Mouse (Mus musculus) intestine, embryonic 16.5 days (tissue): ENCODE results near the gene U2surp. TPM values are rescaled to one million over a fixed set of nuclear protein-coding genes. Genes with fewer than 3 reads are reported as not detected.

ENCODE experiments used
- ATAC-seq: fragments of 200-750 bp; cut with Nextera tagmentation; 2 replicates; pipeline ENCODE4 v1.8.0; 2017; ENCODE audit warnings: moderate TSS enrichment, moderate library complexity
- H3K27ac ChIP-seq: fragments of 300-500 bp; sonication (generic); 2 replicates; pipeline ENCODE4 v1.5.1; 2014; ENCODE audit warnings: mild to moderate bottlenecking, low read length
- H3K27me3 ChIP-seq: fragments of 300-500 bp; sonication (generic); replicated peaks from 2 replicates; pipeline ENCODE4 v1.6.1; 2014; ENCODE audit warnings: low read length, control low read depth, mixed read lengths; ENCODE audit not compliant: control insufficient read depth, insufficient read depth
- H3K36me3 ChIP-seq: fragments of 300-500 bp; sonication (generic); 2 replicates; pipeline ENCODE4 v1.6.1; 2014; ENCODE audit warnings: low read length, control low read depth; ENCODE audit not compliant: control insufficient read depth, insufficient read depth
- H3K4me1 ChIP-seq: fragments of 300-500 bp; sonication (generic); 2 replicates; pipeline ENCODE4 v1.6.1; 2014; ENCODE audit warnings: low read length, control low read depth, mixed read lengths; ENCODE audit not compliant: control insufficient read depth, insufficient read depth
- H3K4me2 ChIP-seq: fragments of 300-500 bp; sonication (generic); 2 replicates; pipeline ENCODE4 v1.6.1; 2014; ENCODE audit warnings: low read depth, low read length, control low read depth
- H3K4me3 ChIP-seq: fragments of 300-500 bp; sonication (generic); 2 replicates; pipeline ENCODE4 v1.5.1; 2014; ENCODE audit warnings: mild to moderate bottlenecking, low read length
- H3K9ac ChIP-seq: fragments of 300-500 bp; sonication (generic); 2 replicates; pipeline ENCODE4 v1.6.1; 2014; ENCODE audit warnings: low read depth, low read length
- H3K9me3 ChIP-seq: fragments of 300-500 bp; sonication (generic); 2 replicates; pipeline ENCODE4 v1.6.1; 2016; ENCODE audit warnings: low read length, control low read depth; ENCODE audit not compliant: control insufficient read depth
- WGBS: fragments of 180-500 bp; shearing (Covaris S2); extraction: QIAGEN DNeasy Blood & Tissue Kit; methylation state at CpG from one replicate; pipeline ENCODE4 v1.1.7; 2014; 5-methylcytosine and 5-hydroxymethylcytosine counted together
- polyA plus RNA-seq: library from polyadenylated mRNA; unstranded; fragments of >200 nt; fragmentation: Nextera tagmentation; extraction: Ambion mirVana; gene quantifications from 2 replicates; pipeline ENCODE4 v1.2.1, GENCODE M21; 2015

The U2surp gene
- polyA plus RNA-seq, 1 experiment from 2014 or later, result 109 TPM

- H3K9ac ChIP-seq, result no peak overlapping the region
- H3K9me3 ChIP-seq, result no peaks in the 10 kb centered on the region
- H3K27me3 ChIP-seq, result no peaks in the 10 kb centered on the region
- 77% methylated on average over 2 of the region's 2 CpGs for WGBS
- ATAC-seq, result no peak
- no peak overlapping the region for H3K4me3 ChIP-seq
- no peaks in the 10 kb centered on the region for H3K4me1 ChIP-seq
- no peak overlapping the region for H3K27ac ChIP-seq
- H3K36me3 ChIP-seq, result no peaks in the 10 kb centered on the region
- no peak overlapping the region for H3K4me2 ChIP-seq
Measured at GRCm38 (mm10) chr9:95539176-95539800, 27.5 kb upstream of the U2surp start.

GRCm38 (mm10) chr9:95533817-95534216 lies 22.0 kb upstream of the U2surp start:
- no peaks in the 10 kb centered on the region for H3K27me3 ChIP-seq
- H3K4me2 ChIP-seq, result no peak overlapping the region
- no peaks in the 10 kb centered on the region for H3K36me3 ChIP-seq
- no peak overlapping the region for H3K27ac ChIP-seq
- 46% methylated on average over 6 of the region's 6 CpGs for WGBS
- no peak overlapping the region for H3K9ac ChIP-seq
- ATAC-seq, result no peak
- no peaks in the 10 kb centered on the region for H3K4me1 ChIP-seq
- no peaks in the 10 kb centered on the region for H3K9me3 ChIP-seq
- H3K4me3 ChIP-seq, result no peak overlapping the region

- Histone ChIP-seq H3K36me3 (no peaks in the 10 kb centered on the region), H3K4me3 (no peak overlapping the region), H3K4me2 (no peak overlapping the region), H3K27me3 (no peaks in the 10 kb centered on the region), H3K9me3 (no peaks in the 10 kb centered on the region), H3K4me1 (no peaks in the 10 kb centered on the region), H3K9ac (no peak overlapping the region), H3K27ac (no peak overlapping the region)
- no peak for ATAC-seq
- WGBS, result 66% methylated on average over 3 of the region's 3 CpGs
Measured at GRCm38 (mm10) chr9:95531144-95531543, 19.3 kb upstream of the U2surp start.

- Histone ChIP-seq H3K36me3 (no peaks in the 10 kb centered on the region), H3K27ac (no peak overlapping the region), H3K4me3 (no peak overlapping the region), H3K9me3 (no peaks in the 10 kb centered on the region), H3K9ac (no peak overlapping the region), H3K4me1 (no peaks in the 10 kb centered on the region), H3K4me2 (no peak overlapping the region), H3K27me3 (no peaks in the 10 kb centered on the region)
- 24% methylated on average over 2 of the region's 2 CpGs for WGBS
- ATAC-seq, result peak; percentile 89
Measured at GRCm38 (mm10) chr9:95527676-95528075, 15.9 kb upstream of the U2surp start.

- H3K36me3 ChIP-seq, result no peaks in the 10 kb centered on the region
- H3K4me3 ChIP-seq, result no peak overlapping the region
- no peaks in the 10 kb centered on the region for H3K4me1 ChIP-seq
- no peaks in the 10 kb centered on the region for H3K9me3 ChIP-seq
- no peak overlapping the region for H3K4me2 ChIP-seq
- no peaks in the 10 kb centered on the region for H3K27me3 ChIP-seq
- H3K9ac ChIP-seq, result no peak overlapping the region
- 10% methylated on average over 2 of the region's 2 CpGs for WGBS
- peak; percentile 61 for ATAC-seq
- H3K27ac ChIP-seq, result no peak overlapping the region
Measured at GRCm38 (mm10) chr9:95525961-95526360, 14.2 kb upstream of the U2surp start.

- H3K4me3 ChIP-seq, result no peak overlapping the region
- no peak overlapping the region for H3K9ac ChIP-seq
- H3K9me3 ChIP-seq, result no peaks in the 10 kb centered on the region
- no peaks in the 10 kb centered on the region for H3K36me3 ChIP-seq
- ATAC-seq, result no peak
- 76% methylated on average over 6 of the region's 6 CpGs for WGBS
- H3K27ac ChIP-seq, result no peak overlapping the region
- no peak overlapping the region for H3K4me2 ChIP-seq
- no peaks in the 10 kb centered on the region for H3K4me1 ChIP-seq
- H3K27me3 ChIP-seq, result no peaks in the 10 kb centered on the region
Measured at GRCm38 (mm10) chr9:95525376-95525775, 13.6 kb upstream of the U2surp start.

GRCm38 (mm10) chr9:95522561-95522960 lies 10.8 kb upstream of the U2surp start:
- 68% methylated on average over 2 of the region's 2 CpGs for WGBS
- H3K27me3 ChIP-seq, result no peaks in the 10 kb centered on the region
- H3K4me1 ChIP-seq, result no peaks in the 10 kb centered on the region
- H3K36me3 ChIP-seq, result no peaks in the 10 kb centered on the region
- H3K4me2 ChIP-seq, result no peak overlapping the region
- no peak for ATAC-seq
- no peak overlapping the region for H3K27ac ChIP-seq
- no peak overlapping the region for H3K9ac ChIP-seq
- no peak overlapping the region for H3K4me3 ChIP-seq
- no peaks in the 10 kb centered on the region for H3K9me3 ChIP-seq

- no peak overlapping the region for H3K27ac ChIP-seq
- no peak overlapping the region for H3K4me2 ChIP-seq
- no peaks in the 10 kb centered on the region for H3K27me3 ChIP-seq
- 44% methylated on average over 10 of the region's 10 CpGs for WGBS
- H3K36me3 ChIP-seq, result no peaks in the 10 kb centered on the region
- no peaks in the 10 kb centered on the region for H3K4me1 ChIP-seq
- no peak for ATAC-seq
- H3K9me3 ChIP-seq, result no peaks in the 10 kb centered on the region
- H3K4me3 ChIP-seq, result no peak overlapping the region
- H3K9ac ChIP-seq, result no peak overlapping the region
Measured at GRCm38 (mm10) chr9:95521566-95521965, 9.8 kb upstream of the U2surp start.

GRCm38 (mm10) chr9:95521031-95521430 lies 9.2 kb upstream of the U2surp start:
- no peak overlapping the region for H3K4me3 ChIP-seq
- no peak overlapping the region for H3K4me2 ChIP-seq
- H3K9ac ChIP-seq, result no peak overlapping the region
- H3K4me1 ChIP-seq, result no peaks in the 10 kb centered on the region
- no peak overlapping the region for H3K27ac ChIP-seq
- ATAC-seq, result no peak
- 85% methylated on average over 8 of the region's 8 CpGs for WGBS
- no peaks in the 10 kb centered on the region for H3K9me3 ChIP-seq
- H3K36me3 ChIP-seq, result no peaks in the 10 kb centered on the region
- no peaks in the 10 kb centered on the region for H3K27me3 ChIP-seq

- no peaks in the 10 kb centered on the region for H3K9me3 ChIP-seq
- WGBS, result 80% methylated on average over 5 of the region's 5 CpGs
- ATAC-seq, result no peak
- H3K4me1 ChIP-seq, result no peaks in the 10 kb centered on the region
- H3K27ac ChIP-seq, result no peak overlapping the region
- H3K4me2 ChIP-seq, result no peak overlapping the region
- H3K36me3 ChIP-seq, result no peaks in the 10 kb centered on the region
- H3K9ac ChIP-seq, result no peak overlapping the region
- no peak overlapping the region for H3K4me3 ChIP-seq
- no peaks in the 10 kb centered on the region for H3K27me3 ChIP-seq
Measured at GRCm38 (mm10) chr9:95520563-95520962, 8.8 kb upstream of the U2surp start.
